Mouse (Mus musculus): ENCODE results near the gene Tpp2.

- TF ChIP-seq CTCF (IDR thresholded peaks at IDR 0.05; ENCODE audit: borderline replicate concordance, insufficient read depth, low read depth, low read length): no peak
- no peak for TF ChIP-seq POLR2A (IDR thresholded peaks at IDR 0.05; ENCODE audit: borderline replicate concordance, insufficient read depth, low read length)
Measured at GRCm38 (mm10) chr1:43915428-43915827, 18.0 kb upstream of the Tpp2 start.

Data from cerebellum, adult 2 months (tissue).